Mouse (Mus musculus): ENCODE measurements at regions not wholly inside any gene's neighbourhood (a gene's known extent, or its start where the extent isn't known, plus 50 kb on each side); places are given as distances from the start of the nearest gene placed in this dataset.
"Not testable (repeated sequence)": the region's sequence is repeated elsewhere in the genome, so short reads cannot be mapped to it uniquely, and the experiment has no call there.

GRCm38 (mm10) chr8:55558751-55559150 is 348.0 kb downstream of the Adam29 start:
- in situ Hi-C loops (cut with MboI, MseI) = not testable (repeated sequence)

GRCm38 (mm10) chr8:55538868-55539267 is 367.9 kb downstream of the Adam29 start:
- in situ Hi-C loops (cut with MboI, MseI) = no loop called here

GRCm38 (mm10) chr8:55529397-55529796 is 377.4 kb downstream of the Adam29 start:
- in situ Hi-C loops (cut with MboI, MseI) = not testable (repeated sequence)

- in situ Hi-C loops (cut with MboI, MseI) = loop anchor here (5.0 kb wide), 1 partner anchor 402 kb away; no protein-coding TSS in a partner anchor
Observed at GRCm38 (mm10) chr8:55519151-55519550, 387.6 kb downstream of the Adam29 start.

GRCm38 (mm10) chr8:55477336-55477735 is 429.4 kb downstream of the Adam29 start:
- in situ Hi-C loops (cut with MboI, MseI) = no loop called here

GRCm38 (mm10) chr8:55476923-55477322 is 429.8 kb downstream of the Adam29 start:
- in situ Hi-C loops (cut with MboI, MseI) = no loop called here

GRCm38 (mm10) chr8:55472386-55472785 is 434.4 kb downstream of the Adam29 start:
- in situ Hi-C loops (cut with MboI, MseI) = no loop called here

- in situ Hi-C loops (cut with MboI, MseI) = not testable (repeated sequence)
Observed at GRCm38 (mm10) chr8:55466771-55467170, 440.0 kb downstream of the Adam29 start.

GRCm38 (mm10) chr8:55465951-55466350 is 440.8 kb downstream of the Adam29 start:
- in situ Hi-C loops (cut with MboI, MseI) = not testable (repeated sequence)

- in situ Hi-C loops (cut with MboI, MseI) = no loop called here
Observed at GRCm38 (mm10) chr8:55465419-55465818, 441.3 kb downstream of the Adam29 start.

- in situ Hi-C loops (cut with MboI, MseI) = no loop called here
Observed at GRCm38 (mm10) chr8:55464855-55465169, 441.9 kb downstream of the Adam29 start.

- in situ Hi-C loops (cut with MboI, MseI) = no loop called here
Observed at GRCm38 (mm10) chr8:55464036-55464854, 442.5 kb downstream of the Adam29 start.

- in situ Hi-C loops (cut with MboI, MseI) = not testable (repeated sequence)
Observed at GRCm38 (mm10) chr8:55460790-55461189, 446.0 kb downstream of the Adam29 start.

GRCm38 (mm10) chr8:55457436-55457835 is 449.3 kb downstream of the Adam29 start:
- in situ Hi-C loops (cut with MboI, MseI) = no loop called here

All from T-helper 1 cell (primary cell).